9 mouse cellular contexts compared by ENCODE assay signal in genomic region chr19:53648056-53648455, GRCm38 (mm10). TPM values are rescaled to one million over a fixed set of nuclear protein-coding genes. Genes with fewer than 3 reads are reported as not detected.
DNase-seq lines count a peak whose midpoint lies in the region; ATAC-seq and TF ChIP-seq lines count a peak whose summit lies in the region.
"Had no signal": no experiment of that assay in that cellular context is flagged by ENCODE, and none has a peak within 500 bp of the region (broad histone marks: within the 10 kb centered on the region; RNA-seq: fewer than 3 reads in every experiment).

No protein-coding gene starts in this region.

- no peak for TF ChIP-seq POLR2A in CH12.LX (IDR thresholded peaks at IDR 0.05; ENCODE audit: low read depth, low read length)
- TF ChIP-seq POLR2A in kidney, adult 2 months (IDR thresholded peaks at IDR 0.05; ENCODE audit: low read depth, low read length) = no peak

- peaks cover 32% of the 10 kb centered on the region for H3K4me1 ChIP-seq in heart, embryonic 10.5 days
- H3K4me1 ChIP-seq in limb, embryonic 11.5 days (ENCODE audit: control insufficient read depth, insufficient read depth, low read length) = peaks cover 6% of the 10 kb centered on the region; the same call in 1 of the 2 replicates
- peaks cover 21% of the 10 kb centered on the region for H3K4me1 ChIP-seq in limb, embryonic 10.5 days
- peaks cover 0 to 3% of the 10 kb centered on the region in 2 experiments; a peak in 1 of 4 replicates for H3K4me1 ChIP-seq in CH12.LX (ENCODE audit: control insufficient read depth in 1 of 2, insufficient read depth in 2 of 2)
- H3K4me1 ChIP-seq in forebrain, postnatal 0 days (ENCODE audit: insufficient read depth) = no peaks in the 10 kb centered on the region
- no peaks in the 10 kb centered on the region; the same call in 1 of the 2 replicates for H3K4me1 ChIP-seq in kidney, adult 2 months (ENCODE audit: control insufficient read depth, insufficient read depth, low read length)

- H3K27me3 ChIP-seq in heart, embryonic 10.5 days (ENCODE audit: insufficient read depth, poor library complexity, severe bottlenecking) = no peaks in the 10 kb centered on the region
- H3K27me3 ChIP-seq in limb, embryonic 11.5 days (ENCODE audit: control insufficient read depth, insufficient read depth, low read length) = no peaks in the 10 kb centered on the region
- no peaks in the 10 kb centered on the region for H3K27me3 ChIP-seq in limb, embryonic 10.5 days (ENCODE audit: low read depth, poor library complexity, severe bottlenecking)
- no peaks in the 10 kb centered on the region for H3K27me3 ChIP-seq in CH12.LX (replicated peaks)
- no peaks in the 10 kb centered on the region for H3K27me3 ChIP-seq in forebrain, postnatal 0 days (ENCODE audit: insufficient read depth, low read length)
- no peaks in the 10 kb centered on the region for H3K27me3 ChIP-seq in kidney, adult 2 months (replicated peaks; ENCODE audit: control insufficient read depth, insufficient read depth, low read length)

- no peaks in the 10 kb centered on the region for H3K9me3 ChIP-seq in heart, embryonic 10.5 days
- no peaks in the 10 kb centered on the region for H3K9me3 ChIP-seq in limb, embryonic 11.5 days (ENCODE audit: control insufficient read depth, low read length)
- no peaks in the 10 kb centered on the region for H3K9me3 ChIP-seq in limb, embryonic 10.5 days (replicated peaks)
- H3K9me3 ChIP-seq in CH12.LX (replicated peaks; ENCODE audit: low read length) = no peaks in the 10 kb centered on the region
- H3K9me3 ChIP-seq in forebrain, postnatal 0 days (ENCODE audit: low read length) = no peaks in the 10 kb centered on the region
- H3K9me3 ChIP-seq: limb, embryonic 15.5 days had no signal

- DNase-seq in heart, embryonic 10.5 days (ENCODE audit: low spot score) = peak; percentile 67
- no peak for DNase-seq in heart, adult 18-20 months
- DNase-seq in limb, embryonic 11.5 days (ENCODE audit: low spot score) = peak; percentile 25
- DNase-seq in limb, embryonic 10.5 days (ENCODE audit: low spot score) = no peak
- no peak for DNase-seq in CH12.LX (ENCODE audit: extremely low read depth)
- no peak for DNase-seq in forebrain, postnatal 0 days
- no peak for DNase-seq in urinary bladder, postnatal 14 days (ENCODE audit: low spot score)
- no peak for DNase-seq in kidney, adult 2 months

- no peak for TF ChIP-seq EP300 in CH12.LX (IDR thresholded peaks at IDR 0.05; ENCODE audit: low read length)

- no peaks in the 10 kb centered on the region for H3K79me2 ChIP-seq in CH12.LX (replicated peaks; ENCODE audit: control insufficient read depth, extremely low read depth, insufficient read depth, poor library complexity, severe bottlenecking)

- no peak overlapping the region for H3K4me3 ChIP-seq in heart, embryonic 10.5 days
- no peak overlapping the region for H3K4me3 ChIP-seq in limb, embryonic 11.5 days (ENCODE audit: low read depth, low read length)
- H3K4me3 ChIP-seq in limb, embryonic 10.5 days = no peak overlapping the region
- no peak overlapping the region for H3K4me3 ChIP-seq in CH12.LX (replicated peaks in 1 of 3; ENCODE audit: low read depth in 2 of 3, low read length in 2 of 3, poor library complexity in 1 of 3)
- H3K4me3 ChIP-seq in forebrain, postnatal 0 days (ENCODE audit: low read depth, low read length) = no peak overlapping the region
- no peak overlapping the region for H3K4me3 ChIP-seq in kidney, adult 2 months (ENCODE audit: insufficient read depth, low read depth, low read length)
- H3K4me3 ChIP-seq: limb, embryonic 15.5 days had no signal

- H3K4me2 ChIP-seq in limb, embryonic 11.5 days (ENCODE audit: low read depth, severe bottlenecking) = no peak overlapping the region
- H3K4me2 ChIP-seq in CH12.LX (ENCODE audit: insufficient read depth, low read depth, poor library complexity, severe bottlenecking) = no peak overlapping the region
- no peak overlapping the region for H3K4me2 ChIP-seq in forebrain, postnatal 0 days (ENCODE audit: low read depth)

- H3K27ac ChIP-seq in heart, embryonic 10.5 days = no peak overlapping the region
- no peak overlapping the region for H3K27ac ChIP-seq in limb, embryonic 11.5 days (replicated peaks; ENCODE audit: low read depth, low read length)
- H3K27ac ChIP-seq in limb, embryonic 10.5 days = no peak overlapping the region
- no peak overlapping the region for H3K27ac ChIP-seq in CH12.LX (ENCODE audit: insufficient read depth, low read depth)
- no peak overlapping the region for H3K27ac ChIP-seq in forebrain, postnatal 0 days (ENCODE audit: low read depth, low read length)
- no peak overlapping the region for H3K27ac ChIP-seq in kidney, adult 2 months (ENCODE audit: insufficient read depth, low read depth, low read length)
- H3K27ac ChIP-seq: limb, embryonic 15.5 days had no signal

- 0 out of 4 replicates have a peak, but pooled peaks of 1 of the 2 experiments have one; percentile 2 for TF ChIP-seq CTCF in CH12.LX (conservative IDR thresholded peaks at IDR 0.05 in 1 of 2, IDR thresholded peaks at IDR 0.05 in 1 of 2; ENCODE audit: low read depth in 2 of 2, low read length in 2 of 2)
- peak; percentile 8; the same call in 1 of the 2 replicates for TF ChIP-seq CTCF in forebrain, postnatal 0 days (IDR thresholded peaks at IDR 0.05; ENCODE audit: low read depth)
- no peak for TF ChIP-seq CTCF in kidney, adult 2 months (conservative IDR thresholded peaks at IDR 0.05; ENCODE audit: insufficient read depth, insufficient read length, low read depth, low read length)

- dilution Hi-C loops in CH12.LX (cut with MboI; ENCODE audit: extremely low pct_ligation_motif_present, extremely low pct_unique_long_range_greater_than_20kb, low sequenced_read_pairs) = no loop called here

- H3K9ac ChIP-seq in limb, embryonic 11.5 days (ENCODE audit: low read length) = no peak overlapping the region
- H3K9ac ChIP-seq in CH12.LX (ENCODE audit: insufficient read depth, low read depth) = no peak overlapping the region
- H3K9ac ChIP-seq in forebrain, postnatal 0 days = no peak overlapping the region
- H3K9ac ChIP-seq: limb, embryonic 15.5 days had no signal

- WGBS in heart, embryonic 10.5 days = 37% methylated on average over 5 of the region's 5 CpGs
- 42% methylated on average over 5 of the region's 5 CpGs for WGBS in limb, embryonic 11.5 days
- 44% methylated on average over 5 of the region's 5 CpGs for WGBS in limb, embryonic 10.5 days
- 41% methylated on average over 5 of the region's 5 CpGs for WGBS in forebrain, postnatal 0 days
- WGBS in kidney, adult 2 months = 31% methylated on average over 5 of the region's 5 CpGs

- in situ Hi-C loops in CH12.LX (cut with MboI; ENCODE audit: low pct_ligation_motif_present, low pct_unique_long_range_greater_than_20kb, low sequenced_read_pairs) = no loop called here

- no peak for TF ChIP-seq RAD21 in CH12.LX (IDR thresholded peaks at IDR 0.05; ENCODE audit: low read depth, low read length)

- H3K36me3 ChIP-seq in heart, embryonic 10.5 days = peaks cover 39% of the 10 kb centered on the region
- peaks cover 12% of the 10 kb centered on the region for H3K36me3 ChIP-seq in limb, embryonic 11.5 days (ENCODE audit: control insufficient read depth, insufficient read depth, low read length)
- peaks cover 50% of the 10 kb centered on the region for H3K36me3 ChIP-seq in limb, embryonic 10.5 days
- peaks cover 30 to 55% of the 10 kb centered on the region in 2 experiments for H3K36me3 ChIP-seq in CH12.LX (replicated peaks in 1 of 2; ENCODE audit: control insufficient read depth in 1 of 2, insufficient read depth in 1 of 2, low read length in 1 of 2)
- peaks cover 24% of the 10 kb centered on the region for H3K36me3 ChIP-seq in forebrain, postnatal 0 days (ENCODE audit: insufficient read depth)
- peaks cover 7% of the 10 kb centered on the region for H3K36me3 ChIP-seq in kidney, adult 2 months (ENCODE audit: control insufficient read depth, insufficient read depth, low read length)

- no peak for ATAC-seq in limb, embryonic 11.5 days (ENCODE audit: insufficient number of reproducible peaks, low FRiP score, low TSS enrichment, low read depth)
- ATAC-seq in forebrain, postnatal 0 days = peak; percentile 21

RNA-seq across cellular contexts. Expression of gene Rbm20, which starts 29.1 kb away (rescaled TPM):
- polyA plus RNA-seq in heart, embryonic 10.5 days (2016; fragmentation: Nextera tagmentation; extraction: Ambion mirVana) = 18.3 and 34.7 TPM in 2 replicates
- 100 to 1,000 TPM; 175 to 184 TPM for total RNA-seq in heart, adult 18-20 months (2021)
- 2.4 and 2.7 TPM in 2 replicates for polyA plus RNA-seq in limb, embryonic 11.5 days (2014; fragmentation: Nextera tagmentation; extraction: Ambion mirVana)
- 0.73 and 1.9 TPM in 2 replicates for polyA plus RNA-seq in limb, embryonic 10.5 days (2016; fragmentation: Nextera tagmentation; extraction: Ambion mirVana)
- total RNA-seq in CH12.LX (2012; rRNA removed) (0.08 and 0.13 TPM in 2 replicates), CH12.LX (2014; rRNA removed) (0.04 and 0.05 TPM in 2 replicates)
- polyA plus RNA-seq in CH12.LX (2012; ENCODE audit: insufficient read length, low read depth) = 0.49 and 0.56 TPM in 2 replicates
- total RNA-seq in forebrain, postnatal 0 days (2014; rRNA removed) = 2.9 and 3.4 TPM in 2 replicates
- polyA plus RNA-seq in forebrain, postnatal 0 days (2015; fragmentation: Nextera tagmentation; extraction: Ambion mirVana) = 1.1 and 1.4 TPM in 2 replicates
- 4.3 and 4.5 TPM in 2 replicates for polyA plus RNA-seq in kidney, adult 2 months (2012; rRNA removed)

RNA-seq across cellular contexts. Expression of gene Smc3, which starts 47.9 kb away (rescaled TPM):
- polyA plus RNA-seq in heart, embryonic 10.5 days (2016; fragmentation: Nextera tagmentation; extraction: Ambion mirVana) = 47.0 and 64.8 TPM in 2 replicates
- 10 to 100 TPM; 20.2 to 22.6 TPM for total RNA-seq in heart, adult 18-20 months (2021)
- 92.8 and 99.7 TPM in 2 replicates for polyA plus RNA-seq in limb, embryonic 11.5 days (2014; fragmentation: Nextera tagmentation; extraction: Ambion mirVana)
- 62.4 and 77.0 TPM in 2 replicates for polyA plus RNA-seq in limb, embryonic 10.5 days (2016; fragmentation: Nextera tagmentation; extraction: Ambion mirVana)
- total RNA-seq in CH12.LX (2012; rRNA removed) = 45.7 and 54.0 TPM in 2 replicates
- 56.0 and 62.1 TPM in 2 replicates for total RNA-seq in CH12.LX (2014; rRNA removed)
- polyA plus RNA-seq in CH12.LX (2012; ENCODE audit: insufficient read length, low read depth) = 75.2 and 76.3 TPM in 2 replicates
- total RNA-seq in forebrain, postnatal 0 days (2014; rRNA removed) = 35.5 and 41.4 TPM in 2 replicates
- 36.9 and 47.0 TPM in 2 replicates for polyA plus RNA-seq in forebrain, postnatal 0 days (2015; fragmentation: Nextera tagmentation; extraction: Ambion mirVana)
- 3.3 and 5.1 TPM in 2 replicates for polyA plus RNA-seq in kidney, adult 2 months (2012; rRNA removed)

RNA-seq across cellular contexts. Expression of gene Nutf2-ps1, which starts 59.2 kb away (rescaled TPM):
- 373 and 457 TPM in 2 replicates for polyA plus RNA-seq in heart, embryonic 10.5 days (2016; fragmentation: Nextera tagmentation; extraction: Ambion mirVana)
- 10 to 100 TPM; 61.0 to 86.5 TPM for total RNA-seq in heart, adult 18-20 months (2021)
- polyA plus RNA-seq in limb, embryonic 11.5 days (2014; fragmentation: Nextera tagmentation; extraction: Ambion mirVana) = 471 and 513 TPM in 2 replicates
- polyA plus RNA-seq in limb, embryonic 10.5 days (2016; fragmentation: Nextera tagmentation; extraction: Ambion mirVana) = 549 and 585 TPM in 2 replicates
- total RNA-seq in CH12.LX (2012; rRNA removed) (50.8 and 51.3 TPM in 2 replicates), CH12.LX (2014; rRNA removed) (195 and 220 TPM in 2 replicates)
- polyA plus RNA-seq in CH12.LX (2012; ENCODE audit: insufficient read length, low read depth) = 366 and 509 TPM in 2 replicates
- total RNA-seq in forebrain, postnatal 0 days (2014; rRNA removed) = 72.1 and 78.8 TPM in 2 replicates
- polyA plus RNA-seq in forebrain, postnatal 0 days (2015; fragmentation: Nextera tagmentation; extraction: Ambion mirVana) = 184 and 209 TPM in 2 replicates
- polyA plus RNA-seq in kidney, adult 2 months (2012; rRNA removed) = 96.4 and 112 TPM in 2 replicates

Comparison
In these comparisons a context has a peak if more than half of its experiments do, and no peak if none do; other contexts are left out.
1. DNase-seq: peak in heart, embryonic 10.5 days (single experiment) and limb, embryonic 11.5 days (single experiment); none in heart, adult 18-20 months (0 of 2), limb, embryonic 10.5 days (single experiment), CH12.LX (single experiment), forebrain, postnatal 0 days (single experiment), urinary bladder, postnatal 14 days (single experiment) and kidney, adult 2 months (single experiment).